Mouse (Mus musculus) hindbrain, embryonic 15.5 days (tissue): ENCODE measurements at regions not wholly inside any gene's neighbourhood (a gene's known extent, or its start where the extent isn't known, plus 50 kb on each side); places are given as distances from the start of the nearest gene placed in this dataset.

Experiments
- ATAC-seq: fragments of 200-750 bp; cut with Nextera tagmentation; 2 replicates; pipeline ENCODE4 v1.8.0; 2017; ENCODE audit warnings: low read depth, moderate number of reproducible peaks, moderate TSS enrichment; ENCODE audit not compliant: low FRiP score
- H3K27ac ChIP-seq: fragments of 300-500 bp; sonication (generic); replicated peaks from 2 replicates; pipeline ENCODE4 v1.5.1; 2015; ENCODE audit warnings: mild to moderate bottlenecking, inconsistent platforms
- H3K27me3 ChIP-seq: fragments of 300-500 bp; sonication (generic); 2 replicates; pipeline ENCODE4 v1.6.1; 2015; ENCODE audit warnings: control low read depth, inconsistent platforms
- H3K36me3 ChIP-seq: fragments of 300-500 bp; sonication (generic); 2 replicates; pipeline ENCODE4 v1.6.1; 2015; ENCODE audit warnings: control low read depth, inconsistent platforms
- H3K4me1 ChIP-seq: fragments of 300-500 bp; sonication (generic); replicated peaks from 2 replicates; pipeline ENCODE4 v1.6.1; 2015; ENCODE audit warnings: control low read depth, inconsistent platforms
- H3K4me2 ChIP-seq: fragments of 300-500 bp; sonication (generic); 2 replicates; pipeline ENCODE4 v1.6.1; 2015; ENCODE audit warnings: moderate library complexity, mild to moderate bottlenecking, inconsistent platforms
- H3K4me3 ChIP-seq: fragments of 300-500 bp; sonication (generic); 2 replicates; pipeline ENCODE4 v1.5.1; 2015; ENCODE audit warnings: mild to moderate bottlenecking, inconsistent platforms
- H3K9ac ChIP-seq: fragments of 300-500 bp; sonication (generic); 2 replicates; pipeline ENCODE4 v1.6.1; 2015; ENCODE audit warnings: inconsistent platforms
- H3K9me3 ChIP-seq: fragments of 300-500 bp; sonication (generic); 2 replicates; pipeline ENCODE4 v1.6.1; 2016; ENCODE audit warnings: control low read depth, inconsistent platforms
- WGBS: fragments of 180-500 bp; shearing (Covaris S2); methylation state at CpG from one replicate; pipeline ENCODE4 v1.1.7; 2015; 5-methylcytosine and 5-hydroxymethylcytosine counted together

DNA sequence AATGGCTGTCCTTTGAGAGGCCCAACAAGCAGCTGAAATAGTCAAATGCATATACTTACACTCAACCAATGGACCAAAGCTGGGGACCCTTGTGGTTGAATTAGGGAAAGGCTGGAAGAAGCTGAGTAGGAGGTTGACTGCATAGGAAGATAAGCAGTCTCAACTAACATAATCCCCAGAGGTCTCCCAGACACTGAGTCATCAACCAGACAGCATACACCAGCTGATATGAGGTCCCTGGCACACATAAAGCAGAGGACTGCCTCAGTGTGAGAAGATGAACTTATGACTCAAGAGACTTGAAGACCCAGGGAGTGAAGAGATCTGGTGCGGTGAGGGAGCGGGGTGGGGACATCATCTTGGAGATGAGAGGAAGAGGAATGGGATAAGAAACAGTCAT, 863.8 kb downstream of the Nap1l3 start:
- WGBS, result 95% methylated on average over 2 of the region's 2 CpGs

GRCm38 (mm10) chrX:121519830-121520229, 877.4 kb downstream of the Nap1l3 start:
- Histone ChIP-seq H3K9ac (no peak overlapping the region), H3K4me3 (no peak overlapping the region), H3K4me1 (no peaks in the 10 kb centered on the region), H3K9me3 (no peaks in the 10 kb centered on the region), H3K27ac (no peak overlapping the region), H3K36me3 (no peaks in the 10 kb centered on the region), H3K27me3 (no peaks in the 10 kb centered on the region), H3K4me2 (no peak overlapping the region)
- no peak for ATAC-seq

More for the DNA sequence above, 863.8 kb downstream of the Nap1l3 start:
- Histone ChIP-seq H3K4me2 (no peak overlapping the region), H3K9ac (no peak overlapping the region), H3K36me3 (no peaks in the 10 kb centered on the region), H3K27ac (no peak overlapping the region), H3K9me3 (no peaks in the 10 kb centered on the region), H3K27me3 (no peaks in the 10 kb centered on the region), H3K4me3 (no peak overlapping the region), H3K4me1 (no peaks in the 10 kb centered on the region)
- ATAC-seq, result no peak

DNA sequence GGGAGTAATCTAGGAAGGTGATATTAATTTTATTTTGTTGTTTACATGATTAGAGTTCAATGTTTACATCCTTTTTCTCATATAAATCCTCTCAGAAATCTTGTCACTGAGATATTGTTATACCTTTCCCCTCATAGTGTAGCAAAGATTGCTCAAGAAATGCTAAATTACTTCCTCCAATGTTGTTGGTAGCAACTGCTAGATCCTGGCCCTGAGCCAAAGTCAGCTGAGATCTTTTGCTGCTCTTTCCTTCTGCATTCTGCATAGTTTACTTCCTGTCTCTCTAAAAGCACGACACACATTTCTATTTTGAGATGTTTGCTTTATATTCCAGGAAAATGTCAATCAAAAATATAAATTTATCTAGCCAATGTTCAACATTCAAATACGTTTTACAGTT, 899.5 kb downstream of the Nap1l3 start:
- H3K27me3 ChIP-seq, result no peaks in the 10 kb centered on the region
- no peak overlapping the region for H3K4me3 ChIP-seq
- ATAC-seq, result no peak
- no peaks in the 10 kb centered on the region for H3K9me3 ChIP-seq
- no peak overlapping the region for H3K9ac ChIP-seq
- no peaks in the 10 kb centered on the region for H3K36me3 ChIP-seq
- H3K27ac ChIP-seq, result no peak overlapping the region
- H3K4me2 ChIP-seq, result no peak overlapping the region
- WGBS, result 35% methylated on average over 2 of the region's 2 CpGs
- H3K4me1 ChIP-seq, result no peaks in the 10 kb centered on the region

DNA sequence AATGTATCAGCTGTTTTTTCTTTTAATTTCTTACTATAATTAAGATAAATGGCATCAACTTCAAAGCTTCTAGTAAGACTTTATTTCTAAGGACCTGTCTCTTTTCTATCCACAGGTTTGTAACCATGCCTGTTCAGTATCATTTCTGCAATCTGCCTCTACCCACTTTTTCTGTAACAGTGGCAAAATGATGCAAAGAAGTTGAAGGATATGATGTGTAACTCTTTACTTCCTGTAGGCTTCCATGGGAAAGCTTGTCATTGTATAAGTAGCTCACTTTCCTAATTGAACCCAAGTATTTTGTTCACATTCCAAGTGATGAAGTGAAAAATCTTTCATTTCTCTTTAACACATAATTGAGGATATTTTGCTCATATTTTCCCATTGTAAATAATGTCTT, 900.0 kb downstream of the Nap1l3 start:
- no peaks in the 10 kb centered on the region for H3K4me1 ChIP-seq
- no peak overlapping the region for H3K27ac ChIP-seq
- no peak overlapping the region for H3K4me2 ChIP-seq
- H3K9ac ChIP-seq, result no peak overlapping the region
- no peaks in the 10 kb centered on the region for H3K9me3 ChIP-seq
- H3K4me3 ChIP-seq, result no peak overlapping the region
- H3K27me3 ChIP-seq, result no peaks in the 10 kb centered on the region
- no peaks in the 10 kb centered on the region for H3K36me3 ChIP-seq
- no peak for ATAC-seq

DNA sequence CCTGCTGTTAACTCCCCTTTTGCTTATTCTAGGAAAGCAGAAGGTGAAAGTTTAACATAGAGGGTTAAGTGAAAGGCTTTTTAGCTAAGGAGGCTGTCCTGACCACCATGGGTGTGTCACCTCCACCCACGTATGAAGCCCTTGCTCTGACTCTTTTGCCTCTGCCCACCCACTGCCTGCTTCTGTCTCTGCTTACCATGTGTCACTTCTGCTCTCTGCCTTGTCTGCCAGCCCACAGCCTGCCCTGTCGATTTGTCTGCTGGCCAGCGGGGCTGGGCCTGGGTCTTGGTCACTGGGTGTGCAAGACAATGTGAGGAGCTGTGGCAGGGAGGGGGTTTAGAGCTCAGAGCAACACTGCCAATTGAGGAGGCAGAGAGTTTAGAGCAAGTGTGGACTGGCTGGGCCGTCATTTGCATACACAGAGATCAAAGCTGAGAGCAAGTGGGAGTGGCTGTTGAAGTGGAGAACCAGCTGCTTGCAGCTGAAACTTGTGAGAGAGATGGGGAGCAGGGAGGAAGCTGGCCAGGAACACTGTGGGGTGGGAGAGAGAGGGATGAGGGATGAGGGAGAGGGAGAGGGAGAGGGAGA, 917.7 kb downstream of the Nap1l3 start:
- Histone ChIP-seq H3K36me3 (no peaks in the 10 kb centered on the region), H3K9ac (no peak overlapping the region), H3K4me1 (no peaks in the 10 kb centered on the region), H3K9me3 (no peaks in the 10 kb centered on the region), H3K4me2 (no peak overlapping the region), H3K27me3 (no peaks in the 10 kb centered on the region), H3K4me3 (no peak overlapping the region), H3K27ac (no peak overlapping the region)
- 0 out of 2 replicates have a peak, but pooled peaks have one; percentile 38 for ATAC-seq
- 24% methylated on average over 4 of the region's 4 CpGs for WGBS

DNA sequence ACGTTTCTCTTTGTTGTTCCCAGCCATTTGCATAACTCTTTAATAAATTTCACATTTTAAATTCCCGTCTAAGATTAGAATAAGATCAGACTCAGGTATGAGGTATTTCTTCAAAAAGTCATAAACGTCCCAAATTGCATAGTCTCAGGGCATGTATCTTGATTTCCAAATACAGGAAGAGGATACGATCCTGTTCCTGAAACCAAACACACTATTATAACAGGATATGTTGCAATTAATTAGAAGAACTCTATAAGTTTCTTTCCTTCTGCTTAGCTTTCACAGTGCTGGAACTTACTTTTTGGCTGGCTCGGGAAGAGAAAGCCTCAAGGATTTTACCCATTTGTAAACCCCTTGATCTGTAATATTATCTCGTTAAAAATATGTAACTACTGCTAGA, 968.1 kb downstream of the Nap1l3 start:
- WGBS, result 85% methylated on average over 6 of the region's 6 CpGs
- Histone ChIP-seq H3K27ac (no peak overlapping the region), H3K4me1 (no peaks in the 10 kb centered on the region), H3K27me3 (no peaks in the 10 kb centered on the region), H3K9ac (no peak overlapping the region), H3K9me3 (no peaks in the 10 kb centered on the region), H3K4me3 (no peak overlapping the region), H3K36me3 (no peaks in the 10 kb centered on the region), H3K4me2 (no peak overlapping the region)
- no peak for ATAC-seq
